In genomic region chr5:112273746-112274463, GRCm38 (mm10) we compare ENCODE assay signal across 18 mouse cellular contexts. TPM values are rescaled to one million over a fixed set of nuclear protein-coding genes. Genes with fewer than 3 reads are reported as not detected.
A peak's percentile ranks its signal among the peaks of the same experiment; 100 is the strongest.
DNase-seq lines count a peak whose midpoint lies in the region; ATAC-seq and TF ChIP-seq lines count a peak whose summit lies in the region.
"Had no signal": no experiment of that assay in that cellular context is flagged by ENCODE, and none has a peak within 500 bp of the region (broad histone marks: within the 10 kb centered on the region; RNA-seq: fewer than 3 reads in every experiment).

No protein-coding gene starts in this region.

- no peaks in the 10 kb centered on the region for H3K9me3 ChIP-seq in intestine, postnatal 0 days (ENCODE audit: control insufficient read depth)
- H3K9me3 ChIP-seq: heart, embryonic 10.5 days; lung, embryonic 15.5 days; megakaryocyte, embryonic 14.5 days; neural tube, embryonic 15.5 days had no signal

- H3K36me3 ChIP-seq in intestine, postnatal 0 days (ENCODE audit: control insufficient read depth, insufficient read depth) = no peaks in the 10 kb centered on the region
- H3K36me3 ChIP-seq: heart, embryonic 10.5 days; lung, embryonic 15.5 days; neural tube, embryonic 15.5 days had no signal

- peaks cover 6% of the 10 kb centered on the region; the same call in 1 of the 2 replicates for H3K4me1 ChIP-seq in intestine, postnatal 0 days (replicated peaks; ENCODE audit: control insufficient read depth, insufficient read depth, low read length)

- H3K4me2 ChIP-seq in intestine, postnatal 0 days (replicated peaks; ENCODE audit: low read depth) = no peak overlapping the region
- H3K4me2 ChIP-seq: lung, embryonic 15.5 days; neural tube, embryonic 15.5 days had no signal

- 49% methylated on average over 2 of the region's 2 CpGs for WGBS in intestine, postnatal 0 days

- H3K27ac ChIP-seq in intestine, postnatal 0 days (ENCODE audit: low read depth, low read length) = no peak overlapping the region
- H3K27ac ChIP-seq: heart, embryonic 10.5 days; lung, embryonic 15.5 days; neural tube, embryonic 15.5 days had no signal

- no peak overlapping the region for H3K4me3 ChIP-seq in intestine, postnatal 0 days (ENCODE audit: low read depth, low read length)
- H3K4me3 ChIP-seq: heart, embryonic 10.5 days; lung, embryonic 15.5 days; megakaryocyte, embryonic 14.5 days; neural tube, embryonic 15.5 days had no signal

- peak; percentile 47 for DNase-seq in embryo, embryonic 10 days (ENCODE audit: low spot score)
- DNase-seq in embryo, embryonic 9.5 days (ENCODE audit: extremely low spot score) = no peak
- DNase-seq in 416B (ENCODE audit: low read depth) (peak; percentile 87), MN1 (ENCODE audit: low spot score) (peak; percentile 62)
- DNase-seq in naive thymus-derived CD4-positive, alpha-beta T cell, adult 2 months (ENCODE audit: low read depth) = peak; percentile 92
- DNase-seq in cerebellum, adult 8-10 months = no peak
- DNase-seq in cerebellum, adult 11 months = no peak
- DNase-seq: cerebellum, postnatal 14 days; gastrocnemius, postnatal 10 days; thymus, postnatal 25 days had no signal

- no peak overlapping the region for H3K9ac ChIP-seq in intestine, postnatal 0 days (ENCODE audit: low read depth, low read length)
- H3K9ac ChIP-seq: lung, embryonic 15.5 days; neural tube, embryonic 15.5 days had no signal

- TF ChIP-seq CTCF in intestine, postnatal 0 days (IDR thresholded peaks at IDR 0.05; ENCODE audit: low read depth) = no peak

- ATAC-seq in intestine, postnatal 0 days = no peak
- ATAC-seq: forebrain, embryonic 14.5 days; Patski had no signal

- peaks cover 8% of the 10 kb centered on the region; the same call in 1 of the 2 replicates for H3K27me3 ChIP-seq in intestine, postnatal 0 days (replicated peaks; ENCODE audit: control insufficient read depth, insufficient read depth, low read length)
- H3K27me3 ChIP-seq: Patski had no signal

RNA-seq across cellular contexts. Expression of gene Tpst2, which starts 2.6 kb away (rescaled TPM):
- 45.3 and 48.4 TPM in 2 replicates for polyA plus RNA-seq in intestine, postnatal 0 days (2015; fragmentation: Nextera tagmentation; extraction: Ambion mirVana)

RNA-seq across cellular contexts. Expression of gene Crybb1, which starts 18.3 kb away (rescaled TPM):
- polyA plus RNA-seq in intestine, postnatal 0 days (2015; fragmentation: Nextera tagmentation; extraction: Ambion mirVana) = 0.22 and 0.34 TPM in 2 replicates
- polyA plus RNA-seq: heart, embryonic 10.5 days; liver, adult 2 months; Patski had no signal

RNA-seq across cellular contexts. Expression of gene Cryba4, which starts 21.6 kb away (rescaled TPM):
- polyA plus RNA-seq in intestine, postnatal 0 days (2015; fragmentation: Nextera tagmentation; extraction: Ambion mirVana) = 1.1 and 1.3 TPM in 2 replicates
- polyA plus RNA-seq: heart, embryonic 10.5 days; Patski had no signal

RNA-seq across cellular contexts. Expression of gene Tfip11, which starts 52.3 kb away (rescaled TPM):
- polyA plus RNA-seq in intestine, postnatal 0 days (2015; fragmentation: Nextera tagmentation; extraction: Ambion mirVana) = 13.6 and 14.3 TPM in 2 replicates

Comparison
In these comparisons a context has a peak if more than half of its experiments do, and no peak if none do; other contexts are left out.
1. DNase-seq: peak in embryo, embryonic 10 days (single experiment), 416B (single experiment), MN1 (single experiment) and naive thymus-derived CD4-positive, alpha-beta T cell, adult 2 months (single experiment); none in embryo, embryonic 9.5 days (single experiment), cerebellum, adult 8-10 months (single experiment) and cerebellum, adult 11 months (single experiment).